8 mouse cellular contexts compared by ENCODE assay signal in the genomic region with DNA sequence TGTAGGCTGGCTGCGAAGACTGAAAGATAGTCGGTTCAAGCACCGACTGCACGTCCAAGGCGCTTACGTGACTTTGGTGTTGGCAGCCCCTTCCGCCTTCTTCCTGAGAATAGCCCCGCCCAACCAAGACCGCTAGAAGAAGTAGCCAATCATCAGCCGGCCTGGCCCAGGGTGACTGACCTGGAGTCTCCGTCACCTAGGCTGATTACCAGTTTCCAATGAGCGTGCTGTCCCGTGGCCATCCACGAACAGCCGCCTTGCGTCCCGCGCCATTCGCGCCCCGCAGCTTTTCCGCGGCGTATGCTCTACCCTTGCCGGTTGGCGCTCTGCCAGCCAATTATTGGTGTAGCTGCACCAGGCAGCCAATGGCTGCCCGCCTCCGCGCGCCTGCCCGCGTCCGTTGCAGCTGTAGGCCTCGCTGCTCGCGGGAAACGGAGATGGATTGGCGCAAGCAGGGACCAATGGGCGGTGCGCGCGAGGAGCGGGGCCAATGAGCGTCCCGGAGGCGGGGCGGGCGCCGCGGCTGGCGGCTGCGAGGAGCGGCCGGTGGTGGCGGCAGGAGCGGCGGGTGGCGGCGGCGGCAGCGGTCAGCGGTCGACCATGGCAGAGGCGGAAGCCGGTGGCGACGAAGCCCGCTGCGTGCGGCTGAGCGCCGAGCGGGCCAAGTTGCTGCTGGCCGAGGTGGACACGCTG. TPM values are rescaled to one million over a fixed set of nuclear protein-coding genes. Genes with fewer than 3 reads are reported as not detected.
DNase-seq lines count a peak whose midpoint lies in the region; ATAC-seq lines count a peak whose summit lies in the region.

A gene (minus strand): TSS at position 404 of the 693 bp plus-strand sequence.
A gene (plus strand): TSS at position 483 of the 693 bp plus-strand sequence.

- no peaks in the 10 kb centered on the region for H3K9me3 ChIP-seq in intestine, embryonic 14.5 days (ENCODE audit: control insufficient read depth, low read length)

- H3K27ac ChIP-seq in intestine, embryonic 14.5 days (ENCODE audit: low read depth): peak within 1 kb of the TSS; percentile 71

- H3K9ac ChIP-seq in intestine, embryonic 14.5 days (ENCODE audit: low read length): peak within 1 kb of the TSS; percentile 85

- H3K4me3 ChIP-seq in intestine, embryonic 14.5 days (ENCODE audit: low read depth, low read length): peak within 1 kb of the TSS; percentile 91

- peaks cover 22% of the 10 kb centered on the region for H3K4me1 ChIP-seq in intestine, embryonic 14.5 days (replicated peaks; ENCODE audit: control insufficient read depth, insufficient read depth, low read length)

- peak within 1 kb of the TSS; percentile 97 for H3K4me2 ChIP-seq in intestine, embryonic 14.5 days (ENCODE audit: low read length)

- DNase-seq in adrenal gland, adult 18-20 months (ENCODE audit: low spot score in 2 of 2): peak; percentile 96 to 97
- peak; percentile 99 for DNase-seq in embryo, embryonic 11 days
- peak; percentile 99 for DNase-seq in gastrocnemius, postnatal 25 days
- DNase-seq in intestine, embryonic 14.5 days (ENCODE audit: low spot score): peak; percentile 98
- DNase-seq in left cerebral cortex, postnatal 14 days (ENCODE audit: low spot score in 2 of 2): peak; percentile 99 to 100
- peak; percentile 99 for DNase-seq in mesoderm, embryonic 11.5 days (ENCODE audit: low read depth, low spot score)
- peak; percentile 99 for DNase-seq in right cerebral cortex, postnatal 36 days (ENCODE audit: low spot score in 2 of 2)
- peak; percentile 98 for DNase-seq in yolk sac, embryonic 10.5 days (ENCODE audit: low spot score)

- ATAC-seq in intestine, embryonic 14.5 days (replicated peaks; ENCODE audit: low FRiP score, low TSS enrichment, low read depth): peak; percentile 96

- no peaks in the 10 kb centered on the region for H3K27me3 ChIP-seq in intestine, embryonic 14.5 days (replicated peaks; ENCODE audit: control insufficient read depth, insufficient read depth, low read length)

- H3K36me3 ChIP-seq in intestine, embryonic 14.5 days (ENCODE audit: control insufficient read depth, insufficient read depth, low read length): peaks cover 19% of the 10 kb centered on the region

- WGBS in intestine, embryonic 14.5 days: under 1% methylated on average over 72 of the region's 75 CpGs

- intact Hi-C loops in left cerebral cortex, postnatal 14 days (cut with DNase I): no loop called here

RNA-seq across cellular contexts. Expression of the first gene that starts in this region (rescaled TPM):
- 10 to 100 TPM; 21.9 to 23.1 TPM for total RNA-seq in adrenal gland, adult 18-20 months (2021)
- total RNA-seq in gastrocnemius, postnatal 25 days (2021): 10 to 100 TPM in 1 of 2 experiments, 1 to 10 TPM in 1; 9.4 to 10.2 TPM
- polyA plus RNA-seq in intestine, embryonic 14.5 days (2014; fragmentation: Nextera tagmentation; extraction: Ambion mirVana): 23.2 and 23.8 TPM in 2 replicates
- total RNA-seq in left cerebral cortex, postnatal 14 days (2021): 10 to 100 TPM; 31.2 to 33.1 TPM

RNA-seq across cellular contexts. Expression of the second gene that starts in this region (rescaled TPM):
- 10 to 100 TPM; 85.8 to 86.4 TPM for total RNA-seq in adrenal gland, adult 18-20 months (2021)
- 10 to 100 TPM; 50.8 to 55.0 TPM for total RNA-seq in gastrocnemius, postnatal 25 days (2021)
- polyA plus RNA-seq in intestine, embryonic 14.5 days (2014; fragmentation: Nextera tagmentation; extraction: Ambion mirVana): 73.1 and 81.0 TPM in 2 replicates
- total RNA-seq in left cerebral cortex, postnatal 14 days (2021): 10 to 100 TPM; 70.6 to 74.9 TPM

Comparison
In these comparisons a context has a peak if more than half of its experiments do, and no peak if none do; other contexts are left out.
1. Peak in every context shown above with its lines: DNase-seq, ATAC-seq, H3K4me3 ChIP-seq and H3K27ac ChIP-seq.